Mouse (Mus musculus) liver, embryonic 11.5 days (tissue): Measurements from ENCODE around the gene Pdss1. TPM values are rescaled to one million over a fixed set of nuclear protein-coding genes. Genes with fewer than 3 reads are reported as not detected.

Experiments used
- ATAC-seq: fragments of 200-750 bp; cut with Nextera tagmentation; replicated peaks from 2 replicates; pipeline ENCODE4 v1.8.0; 2017; ENCODE audit warnings: moderate number of reproducible peaks, mild to moderate bottlenecking, moderate TSS enrichment, moderate library complexity; ENCODE audit not compliant: low FRiP score
- DNase-seq: peaks from one replicate; pipeline ENCODE4 v3.0.0-alpha.2; 2017; ENCODE audit warnings: low spot score
- H3K27ac ChIP-seq: fragments of 300-500 bp; sonication (generic); 2 replicates; pipeline ENCODE4 v1.5.1; 2014; ENCODE audit warnings: mild to moderate bottlenecking, low read depth, low read length, control low read depth
- H3K27me3 ChIP-seq: fragments of 300-500 bp; sonication (generic); replicated peaks from 2 replicates; pipeline ENCODE4 v1.6.1; 2014; ENCODE audit warnings: low read length, mixed read lengths; ENCODE audit not compliant: control insufficient read depth, insufficient read depth
- H3K36me3 ChIP-seq: fragments of 300-500 bp; sonication (generic); 2 replicates; pipeline ENCODE4 v1.6.1; 2014; ENCODE audit warnings: mild to moderate bottlenecking, low read length, moderate library complexity, mixed read lengths; ENCODE audit not compliant: control insufficient read depth, insufficient read depth
- H3K4me1 ChIP-seq: fragments of 300-500 bp; sonication (generic); replicated peaks from 2 replicates; pipeline ENCODE4 v1.6.1; 2014; ENCODE audit warnings: low read length, mixed read lengths; ENCODE audit not compliant: control insufficient read depth, insufficient read depth
- H3K4me2 ChIP-seq: fragments of 300-500 bp; sonication (generic); 2 replicates; pipeline ENCODE4 v1.6.1; 2014; ENCODE audit warnings: mild to moderate bottlenecking, control low read depth, moderate library complexity
- H3K4me3 ChIP-seq: fragments of 300-500 bp; sonication (generic); 2 replicates; pipeline ENCODE4 v1.5.1; 2014; ENCODE audit warnings: low read depth, low read length, control low read depth
- H3K9ac ChIP-seq: fragments of 300-500 bp; sonication (generic); 2 replicates; pipeline ENCODE4 v1.6.1; 2014; ENCODE audit warnings: low read depth, low read length, control low read depth
- H3K9me3 ChIP-seq: fragments of 300-500 bp; sonication (generic); 2 replicates; pipeline ENCODE4 v1.6.1; 2016; ENCODE audit warnings: low read length, inconsistent platforms, mixed read lengths; ENCODE audit not compliant: control insufficient read depth
- WGBS: fragments of 180-500 bp; shearing (Covaris S2); extraction: QIAGEN DNeasy Blood & Tissue Kit; methylation state at CpG from one replicate; pipeline ENCODE4 v1.1.7; 2014; 5-methylcytosine and 5-hydroxymethylcytosine counted together
- polyA plus RNA-seq: library from polyadenylated mRNA; unstranded; fragments of >200 nt; fragmentation: Nextera tagmentation; extraction: Ambion mirVana; gene quantifications from 2 replicates; pipeline ENCODE4 v1.2.1, GENCODE M21; 2014

Pdss1 gene
- polyA plus RNA-seq, 1 experiment from 2014 or later, result 34.0 TPM

GRCm38 (mm10) chr2:22977387-22977973 is 82.2 kb downstream of the Pdss1 start:
- H3K27ac ChIP-seq, result no peak overlapping the region
- H3K36me3 ChIP-seq, result no peaks in the 10 kb centered on the region
- H3K4me3 ChIP-seq, result no peak overlapping the region
- H3K4me2 ChIP-seq, result no peak overlapping the region
- no peak overlapping the region for H3K9ac ChIP-seq
- 77% methylated on average over 3 of the region's 3 CpGs for WGBS
- DNase-seq (no peak), ATAC-seq (no peak)
- no peaks in the 10 kb centered on the region for H3K4me1 ChIP-seq
- H3K9me3 ChIP-seq, result no peaks in the 10 kb centered on the region
- H3K27me3 ChIP-seq, result no peaks in the 10 kb centered on the region

GRCm38 (mm10) chr2:22985973-22986657 is 90.8 kb downstream of the Pdss1 start:
- no peaks in the 10 kb centered on the region for H3K36me3 ChIP-seq
- 90% methylated on average over 2 of the region's 2 CpGs for WGBS
- no peaks in the 10 kb centered on the region for H3K9me3 ChIP-seq
- no peaks in the 10 kb centered on the region for H3K27me3 ChIP-seq
- no peak for DNase-seq
- no peak overlapping the region for H3K27ac ChIP-seq
- H3K4me2 ChIP-seq, result no peak overlapping the region
- H3K9ac ChIP-seq, result no peak overlapping the region
- H3K4me3 ChIP-seq, result no peak overlapping the region
- no peak for ATAC-seq
- no peaks in the 10 kb centered on the region for H3K4me1 ChIP-seq

Other genes starting within 250 kb of the Pdss1 start
- gene Apbb1ip, start 121.4 kb upstream of the Pdss1 start, polyA plus RNA-seq, result 9.1 and 12.0 TPM in 2 replicates
- gene Abi1, start 144.7 kb downstream of the Pdss1 start, polyA plus RNA-seq, result 31.2 and 33.3 TPM in 2 replicates
- gene Acbd5, start 172.6 kb downstream of the Pdss1 start, polyA plus RNA-seq, result 17.9 and 20.4 TPM in 2 replicates